Mouse (Mus musculus): ENCODE data around the gene Stx16.

Gene Stx16

DNA sequence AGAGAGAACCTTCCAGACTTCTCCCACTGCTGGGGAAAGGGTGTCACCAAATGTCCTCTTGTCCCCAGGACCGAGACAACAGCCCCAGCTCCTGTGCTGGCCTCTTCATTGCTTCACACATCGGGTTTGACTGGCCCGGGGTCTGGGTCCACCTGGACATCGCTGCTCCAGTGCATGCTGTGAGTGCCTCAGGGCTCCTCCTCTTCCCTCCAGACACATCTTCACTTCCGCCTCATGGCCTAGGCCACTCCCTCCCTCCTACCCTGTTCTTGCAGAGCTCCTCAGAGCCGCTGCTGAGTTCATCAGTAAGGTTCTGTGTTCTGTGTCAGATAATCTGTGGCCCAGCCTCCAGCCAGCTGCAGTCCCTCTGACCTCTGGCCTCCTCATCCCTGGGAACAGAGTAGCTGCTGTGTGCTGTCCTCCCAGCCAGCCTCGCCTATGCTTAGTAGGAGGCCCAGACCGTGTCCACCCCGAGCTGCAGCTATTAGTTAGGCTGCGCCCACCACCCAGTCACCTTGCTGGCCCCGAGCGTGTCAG, 45.4 kb downstream of the Stx16 start:
- ATAC-seq (ENCODE audit: insufficient number of reproducible peaks, low FRiP score, low TSS enrichment) = no peak

DNA sequence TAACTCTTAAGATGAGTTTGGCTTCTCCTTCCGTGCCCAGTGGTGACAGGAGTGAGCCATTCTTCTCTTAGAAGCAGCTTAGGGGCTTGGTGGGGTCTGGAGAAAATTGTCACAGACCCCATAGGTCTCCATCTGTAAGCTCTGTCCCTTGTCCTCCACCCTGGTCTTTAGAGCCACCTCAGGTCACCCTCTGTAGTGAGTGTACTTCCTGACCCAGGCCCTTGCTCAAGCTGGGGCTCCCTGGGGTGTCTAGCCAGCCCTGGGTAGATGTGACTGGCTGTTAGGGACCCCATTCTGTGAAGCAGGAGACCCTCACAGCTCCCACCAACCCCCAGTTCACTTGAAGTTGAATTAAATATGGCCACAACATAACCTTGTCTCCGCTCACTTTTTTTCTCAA, 46.2 kb downstream of the Stx16 start:
- ATAC-seq (ENCODE audit: insufficient number of reproducible peaks, low FRiP score, low TSS enrichment) = no peak

DNA sequence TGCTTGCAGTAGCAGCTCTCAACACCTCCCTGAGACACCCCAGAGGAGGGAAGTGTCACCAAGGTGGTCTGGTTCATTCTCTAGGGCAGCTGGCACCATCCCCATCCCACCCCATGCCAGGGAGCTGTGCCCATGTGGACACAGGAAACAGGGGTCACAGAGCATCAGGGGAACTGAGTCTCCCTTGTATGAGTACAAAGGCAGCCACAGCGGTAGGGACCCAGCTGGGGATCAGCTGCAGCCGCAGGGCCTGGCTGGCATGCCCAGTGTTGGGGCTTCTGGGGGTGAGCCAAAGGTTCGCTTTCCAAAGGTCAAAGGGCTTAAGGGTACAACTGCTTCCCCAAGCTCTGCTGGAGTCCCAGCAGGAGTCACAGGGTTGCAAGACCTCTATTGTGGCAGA, 47.6 kb downstream of the Stx16 start:
- ATAC-seq (ENCODE audit: insufficient number of reproducible peaks, low FRiP score, low TSS enrichment) = no peak

DNA sequence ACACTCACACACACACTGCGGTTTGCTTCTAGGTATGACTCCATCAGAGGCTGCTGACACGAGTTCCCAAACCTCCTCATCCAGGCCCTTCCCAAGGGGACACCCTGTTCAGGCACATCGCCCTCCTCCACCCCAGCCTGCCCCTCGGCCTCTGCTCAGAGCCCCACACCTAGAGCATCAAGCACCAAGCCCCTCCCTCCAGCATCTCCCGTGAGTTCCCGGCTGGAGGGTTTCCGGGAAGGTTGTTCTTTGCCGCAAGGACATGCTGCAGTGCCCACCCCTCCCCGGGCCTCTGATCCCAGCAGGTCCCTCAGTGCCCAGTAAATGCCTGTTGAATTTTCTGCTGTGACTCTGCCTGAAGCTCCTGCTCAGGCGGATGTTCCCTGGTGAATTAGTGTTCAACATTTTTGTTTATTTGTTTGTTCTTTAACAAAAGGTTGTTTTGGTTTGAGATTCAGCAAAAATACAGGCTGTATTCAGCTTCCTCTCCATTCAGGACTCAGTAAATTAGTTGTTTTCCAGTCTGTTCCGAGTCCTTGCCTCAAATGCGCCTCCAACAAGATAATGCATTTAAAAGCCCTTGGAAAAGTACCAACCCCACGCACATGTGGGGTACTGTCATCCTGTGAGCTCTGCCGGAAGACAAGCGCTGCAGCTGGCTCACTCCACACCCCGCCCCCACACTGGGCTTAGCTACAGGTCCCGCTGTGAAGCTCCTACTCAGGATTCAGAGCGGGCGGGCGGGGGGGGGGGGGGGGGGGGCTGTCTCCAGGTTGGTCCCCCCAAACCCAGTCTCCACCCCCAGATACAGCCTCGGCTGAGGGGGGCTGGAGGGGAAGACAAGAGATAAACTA, 50.6 kb downstream of the Stx16 start:
- no peak for ATAC-seq (ENCODE audit: insufficient number of reproducible peaks, low FRiP score, low TSS enrichment)

DNA sequence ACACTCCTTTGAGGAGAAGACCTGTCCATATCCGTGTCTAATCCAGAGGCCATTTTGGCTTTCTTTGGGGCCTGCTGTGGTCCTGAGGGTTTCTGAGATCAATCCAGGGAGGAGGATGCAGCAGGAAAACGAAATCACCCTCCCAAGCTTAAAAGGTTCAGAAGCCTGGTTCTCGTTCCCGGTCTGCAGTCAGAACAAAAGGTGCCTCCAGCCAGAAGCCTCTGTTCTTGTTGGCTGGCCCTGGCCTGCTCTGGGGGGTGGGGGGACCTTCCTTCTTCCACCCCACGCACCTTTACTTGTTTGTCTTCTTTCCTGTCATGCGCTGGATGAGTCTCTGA, 51.2 kb downstream of the Stx16 start:
- ATAC-seq (ENCODE audit: insufficient number of reproducible peaks, low FRiP score, low TSS enrichment) = no peak

DNA sequence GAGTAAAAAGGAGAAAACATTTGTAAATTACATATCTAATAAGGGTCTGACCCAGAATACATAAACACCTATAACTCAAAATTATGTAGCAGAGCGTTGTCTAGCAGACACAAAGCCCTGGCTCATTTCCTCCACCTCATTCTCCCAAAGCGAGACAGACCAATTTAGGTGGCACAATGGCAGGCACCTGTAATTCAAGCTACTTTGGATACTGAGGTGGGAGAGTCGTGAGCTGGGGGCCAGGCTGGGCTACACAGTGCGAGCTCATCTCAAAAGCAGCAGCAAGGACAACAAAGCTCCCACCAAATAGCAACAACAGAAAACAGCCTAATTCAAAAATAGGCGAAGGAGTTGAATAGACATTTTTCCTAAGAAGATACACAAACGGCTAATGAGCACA, 52.8 kb downstream of the Stx16 start:
- no peak for ATAC-seq (ENCODE audit: insufficient number of reproducible peaks, low FRiP score, low TSS enrichment)

DNA sequence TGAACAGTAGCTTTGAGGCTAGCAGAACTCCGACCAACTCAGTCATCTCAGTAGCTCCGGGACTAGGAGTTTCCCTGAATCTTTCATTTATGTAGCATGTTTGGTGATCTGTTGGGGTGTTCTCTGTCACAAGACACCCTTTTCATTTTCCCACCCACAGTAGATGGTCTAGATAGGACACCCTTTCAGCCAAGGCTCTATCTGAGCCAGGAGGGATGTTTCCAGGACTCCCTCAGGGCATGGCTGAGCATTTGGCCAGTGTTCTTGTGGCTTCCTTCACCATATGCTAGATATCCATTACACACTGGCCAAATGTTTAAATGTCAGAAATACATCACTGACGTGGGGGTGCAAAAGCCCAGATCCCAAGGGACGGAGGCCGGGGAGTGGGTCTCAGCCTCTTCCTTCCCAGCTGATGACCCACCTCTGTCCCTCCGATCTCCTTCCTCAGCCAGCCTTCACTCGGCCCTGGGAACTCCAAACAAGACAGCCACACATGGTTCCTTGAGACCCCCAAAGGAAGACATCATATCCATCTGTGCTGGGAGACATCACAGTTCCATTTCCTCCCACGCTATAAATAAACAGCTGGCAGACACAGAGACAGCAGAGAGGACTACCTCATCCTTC, 54.5 kb downstream of the Stx16 start:
- no peak for ATAC-seq (ENCODE audit: insufficient number of reproducible peaks, low FRiP score, low TSS enrichment)

DNA sequence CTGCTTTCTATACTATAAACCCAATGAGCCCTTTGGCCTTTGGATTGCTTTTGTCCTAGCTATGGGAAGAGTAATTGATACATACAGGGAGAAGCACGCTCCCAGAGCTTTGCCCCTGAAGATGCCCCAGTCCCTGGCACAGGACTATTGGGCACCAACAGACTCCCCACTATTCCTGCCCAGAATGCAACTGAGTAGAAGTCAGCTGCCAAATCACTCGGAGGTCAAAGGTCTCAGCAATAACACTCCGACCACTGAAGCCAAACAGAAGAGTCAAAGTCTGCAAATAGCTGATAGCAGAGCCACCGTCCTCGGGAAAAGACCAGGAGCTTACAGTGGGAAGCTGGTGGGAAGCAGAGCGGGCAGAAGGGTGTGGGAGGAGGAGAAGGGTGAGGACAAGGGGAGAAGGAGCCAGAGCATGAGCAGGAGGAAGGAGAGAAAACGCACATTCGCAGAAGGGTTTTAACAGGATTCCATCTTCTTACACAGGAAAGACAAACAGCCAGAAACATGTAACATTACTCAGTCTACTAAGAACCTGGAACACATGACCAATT, 56.4 kb downstream of the Stx16 start:
- no peak for ATAC-seq (ENCODE audit: insufficient number of reproducible peaks, low FRiP score, low TSS enrichment)
